In genomic region chr3:87789248-87789647, GRCm38 (mm10) we compare ENCODE assay signal across 15 mouse cellular contexts. TPM values are rescaled to one million over a fixed set of nuclear protein-coding genes. Genes with fewer than 3 reads are reported as not detected.
DNase-seq lines count a peak whose midpoint lies in the region; ATAC-seq lines count a peak whose summit lies in the region.
"Had no signal": no experiment of that assay in that cellular context is flagged by ENCODE, and none has a peak within 500 bp of the region (broad histone marks: within the 10 kb centered on the region; RNA-seq: fewer than 3 reads in every experiment).

No protein-coding gene starts in this region.

- ATAC-seq in kidney, embryonic 15.5 days (replicated peaks; ENCODE audit: low FRiP score): 0 out of 2 replicates have a peak, but pooled peaks have one; percentile 26
- no peak for ATAC-seq in neural tube, embryonic 11.5 days (ENCODE audit: insufficient read depth, low FRiP score, low TSS enrichment)
- no peak; the same call in 1 of the 2 replicates for ATAC-seq in neural tube, embryonic 15.5 days (ENCODE audit: low FRiP score)
- ATAC-seq in embryonic facial prominence, embryonic 12.5 days (ENCODE audit: insufficient number of reproducible peaks, insufficient read depth, low FRiP score, low TSS enrichment): 0 out of 2 replicates have a peak, but pooled peaks have one; percentile 49
- ATAC-seq in neural tube, embryonic 13.5 days (ENCODE audit: low read depth): peak; percentile 47; the same call in 1 of the 2 replicates
- ATAC-seq: forebrain, embryonic 15.5 days had no signal

- no peak overlapping the region for H3K27ac ChIP-seq in kidney, embryonic 15.5 days
- 0 out of 2 replicates have a peak overlapping the region, but pooled peaks have one; percentile 8 for H3K27ac ChIP-seq in neural tube, embryonic 11.5 days (ENCODE audit: low read depth, low read length)
- H3K27ac ChIP-seq in neural tube, embryonic 15.5 days (replicated peaks): no peak overlapping the region
- no peak overlapping the region for H3K27ac ChIP-seq in embryonic facial prominence, embryonic 12.5 days
- peak overlapping the region; percentile 46; the same call in 1 of the 2 replicates for H3K27ac ChIP-seq in neural tube, embryonic 13.5 days (replicated peaks)
- H3K27ac ChIP-seq: forebrain, embryonic 15.5 days had no signal

- H3K4me1 ChIP-seq in kidney, embryonic 15.5 days: peaks cover 22% of the 10 kb centered on the region
- H3K4me1 ChIP-seq in neural tube, embryonic 11.5 days (ENCODE audit: control insufficient read depth, insufficient read depth, low read length): peaks cover 15% of the 10 kb centered on the region
- H3K4me1 ChIP-seq in neural tube, embryonic 15.5 days: 0 out of 2 replicates have a peak, but pooled peaks cover 5% of the 10 kb centered on the region
- H3K4me1 ChIP-seq in embryonic facial prominence, embryonic 12.5 days: peaks cover 19% of the 10 kb centered on the region
- H3K4me1 ChIP-seq in neural tube, embryonic 13.5 days (replicated peaks): peaks cover 22% of the 10 kb centered on the region
- H3K4me1 ChIP-seq: megakaryocyte, embryonic 14.5 days had no signal

- no peaks in the 10 kb centered on the region for H3K9me3 ChIP-seq in kidney, embryonic 15.5 days (replicated peaks)
- H3K9me3 ChIP-seq in neural tube, embryonic 11.5 days (ENCODE audit: control insufficient read depth, low read length): no peaks in the 10 kb centered on the region
- no peaks in the 10 kb centered on the region for H3K9me3 ChIP-seq in neural tube, embryonic 15.5 days (replicated peaks)
- no peaks in the 10 kb centered on the region for H3K9me3 ChIP-seq in embryonic facial prominence, embryonic 12.5 days
- no peaks in the 10 kb centered on the region for H3K9me3 ChIP-seq in neural tube, embryonic 13.5 days
- H3K9me3 ChIP-seq: forebrain, embryonic 15.5 days; megakaryocyte, embryonic 14.5 days had no signal

- DNase-seq in kidney, adult 18-20 months: no peak
- DNase-seq in neural tube, embryonic 11.5 days (ENCODE audit: low spot score): no peak
- no peak for DNase-seq in retina, postnatal 1 day
- DNase-seq: kidney, adult 2 months; lung, postnatal 14 days; spleen, adult 18-20 months; thymus, postnatal 25 days had no signal

- H3K36me3 ChIP-seq in kidney, embryonic 15.5 days: no peaks in the 10 kb centered on the region
- no peaks in the 10 kb centered on the region for H3K36me3 ChIP-seq in neural tube, embryonic 11.5 days (ENCODE audit: control insufficient read depth, insufficient read depth, low read length)
- no peaks in the 10 kb centered on the region for H3K36me3 ChIP-seq in neural tube, embryonic 15.5 days
- H3K36me3 ChIP-seq in embryonic facial prominence, embryonic 12.5 days: no peaks in the 10 kb centered on the region
- H3K36me3 ChIP-seq in neural tube, embryonic 13.5 days: no peaks in the 10 kb centered on the region
- H3K36me3 ChIP-seq: forebrain, embryonic 15.5 days had no signal

- H3K4me2 ChIP-seq in kidney, embryonic 15.5 days: no peak overlapping the region
- no peak overlapping the region for H3K4me2 ChIP-seq in neural tube, embryonic 11.5 days (ENCODE audit: low read depth)
- no peak overlapping the region for H3K4me2 ChIP-seq in neural tube, embryonic 15.5 days
- no peak overlapping the region for H3K4me2 ChIP-seq in embryonic facial prominence, embryonic 12.5 days (replicated peaks)
- H3K4me2 ChIP-seq in neural tube, embryonic 13.5 days: 0 out of 2 replicates have a peak overlapping the region, but pooled peaks have one; percentile 9
- H3K4me2 ChIP-seq: forebrain, embryonic 15.5 days; heart, embryonic 11.5 days had no signal

- peaks cover 37% of the 10 kb centered on the region for H3K27me3 ChIP-seq in kidney, embryonic 15.5 days
- H3K27me3 ChIP-seq in neural tube, embryonic 11.5 days (ENCODE audit: control insufficient read depth, insufficient read depth, low read length): peaks cover 25% of the 10 kb centered on the region
- peaks cover 41% of the 10 kb centered on the region for H3K27me3 ChIP-seq in neural tube, embryonic 15.5 days (replicated peaks)
- peaks cover 41% of the 10 kb centered on the region for H3K27me3 ChIP-seq in embryonic facial prominence, embryonic 12.5 days
- H3K27me3 ChIP-seq in neural tube, embryonic 13.5 days: peaks cover 41% of the 10 kb centered on the region

- H3K4me3 ChIP-seq in kidney, embryonic 15.5 days (replicated peaks): no peak overlapping the region
- no peak overlapping the region for H3K4me3 ChIP-seq in neural tube, embryonic 11.5 days (ENCODE audit: low read depth, low read length)
- no peak overlapping the region for H3K4me3 ChIP-seq in neural tube, embryonic 15.5 days (replicated peaks)
- H3K4me3 ChIP-seq in embryonic facial prominence, embryonic 12.5 days: no peak overlapping the region
- no peak overlapping the region for H3K4me3 ChIP-seq in neural tube, embryonic 13.5 days
- H3K4me3 ChIP-seq: erythroblast, embryonic 14.5 days; forebrain, embryonic 15.5 days had no signal

- WGBS in kidney, embryonic 15.5 days: 60% methylated on average over 1 of the region's 1 CpGs
- WGBS in neural tube, embryonic 11.5 days: 52% methylated on average over 1 of the region's 1 CpGs
- 38% methylated on average over 1 of the region's 1 CpGs for WGBS in neural tube, embryonic 15.5 days
- 60% methylated on average over 1 of the region's 1 CpGs for WGBS in embryonic facial prominence, embryonic 12.5 days
- WGBS in neural tube, embryonic 13.5 days: 60% methylated on average over 1 of the region's 1 CpGs

- H3K9ac ChIP-seq in kidney, embryonic 15.5 days: no peak overlapping the region
- no peak overlapping the region for H3K9ac ChIP-seq in neural tube, embryonic 11.5 days (ENCODE audit: low read length)
- no peak overlapping the region for H3K9ac ChIP-seq in neural tube, embryonic 15.5 days (replicated peaks)
- H3K9ac ChIP-seq in embryonic facial prominence, embryonic 12.5 days: no peak overlapping the region
- H3K9ac ChIP-seq in neural tube, embryonic 13.5 days: no peak overlapping the region
- H3K9ac ChIP-seq: forebrain, embryonic 15.5 days had no signal

RNA-seq across cellular contexts. Expression of gene Ntrk1, which starts 5.7 kb away (rescaled TPM):
- polyA plus RNA-seq in kidney, embryonic 15.5 days (2015; fragmentation: Nextera tagmentation; extraction: Ambion mirVana): 6.1 and 8.4 TPM in 2 replicates
- 18.3 and 20.4 TPM in 2 replicates for polyA plus RNA-seq in neural tube, embryonic 11.5 days (2014; fragmentation: Nextera tagmentation; extraction: Ambion mirVana)
- 41.2 and 50.1 TPM in 2 replicates for polyA plus RNA-seq in neural tube, embryonic 15.5 days (2015; fragmentation: Nextera tagmentation; extraction: Ambion mirVana)
- 40.0 and 51.7 TPM in 2 replicates for polyA plus RNA-seq in embryonic facial prominence, embryonic 12.5 days (2016; fragmentation: Nextera tagmentation; extraction: Ambion mirVana)
- polyA plus RNA-seq in neural tube, embryonic 13.5 days (2015; fragmentation: Nextera tagmentation; extraction: Ambion mirVana): 219 and 314 TPM in 2 replicates
- polyA plus RNA-seq: erythroblast, embryonic 14.5 days had no signal

RNA-seq across cellular contexts. Expression of gene Insrr, which starts 7.5 kb away (rescaled TPM):
- polyA plus RNA-seq in kidney, embryonic 15.5 days (2015; fragmentation: Nextera tagmentation; extraction: Ambion mirVana): 1.2 and 1.5 TPM in 2 replicates
- 0.45 and 0.87 TPM in 2 replicates for polyA plus RNA-seq in neural tube, embryonic 11.5 days (2014; fragmentation: Nextera tagmentation; extraction: Ambion mirVana)
- 1.1 and 2.0 TPM in 2 replicates for polyA plus RNA-seq in neural tube, embryonic 15.5 days (2015; fragmentation: Nextera tagmentation; extraction: Ambion mirVana)
- polyA plus RNA-seq in embryonic facial prominence, embryonic 12.5 days (2016; fragmentation: Nextera tagmentation; extraction: Ambion mirVana): 1.7 and 1.9 TPM in 2 replicates
- 3.4 and 5.4 TPM in 2 replicates for polyA plus RNA-seq in neural tube, embryonic 13.5 days (2015; fragmentation: Nextera tagmentation; extraction: Ambion mirVana)
- polyA plus RNA-seq: erythroblast, embryonic 14.5 days had no signal

RNA-seq across cellular contexts. Expression of gene Pear1, which starts 34.9 kb away (rescaled TPM):
- polyA plus RNA-seq in kidney, embryonic 15.5 days (2015; fragmentation: Nextera tagmentation; extraction: Ambion mirVana): 40.8 and 51.0 TPM in 2 replicates
- polyA plus RNA-seq in neural tube, embryonic 11.5 days (2014; fragmentation: Nextera tagmentation; extraction: Ambion mirVana): 9.2 and 10.2 TPM in 2 replicates
- polyA plus RNA-seq in neural tube, embryonic 15.5 days (2015; fragmentation: Nextera tagmentation; extraction: Ambion mirVana): 9.1 and 13.4 TPM in 2 replicates
- polyA plus RNA-seq in embryonic facial prominence, embryonic 12.5 days (2016; fragmentation: Nextera tagmentation; extraction: Ambion mirVana): 14.4 and 15.1 TPM in 2 replicates
- 13.1 and 13.3 TPM in 2 replicates for polyA plus RNA-seq in neural tube, embryonic 13.5 days (2015; fragmentation: Nextera tagmentation; extraction: Ambion mirVana)

RNA-seq across cellular contexts. Expression of gene Lrrc71, which starts 40.8 kb away (rescaled TPM):
- 0.66 and 0.84 TPM in 2 replicates for polyA plus RNA-seq in kidney, embryonic 15.5 days (2015; fragmentation: Nextera tagmentation; extraction: Ambion mirVana)
- polyA plus RNA-seq in neural tube, embryonic 11.5 days (2014; fragmentation: Nextera tagmentation; extraction: Ambion mirVana): 0.24 and 0.31 TPM in 2 replicates
- 0.44 and 1.0 TPM in 2 replicates for polyA plus RNA-seq in neural tube, embryonic 15.5 days (2015; fragmentation: Nextera tagmentation; extraction: Ambion mirVana)
- polyA plus RNA-seq in embryonic facial prominence, embryonic 12.5 days (2016; fragmentation: Nextera tagmentation; extraction: Ambion mirVana): 0.28 and 0.31 TPM in 2 replicates
- polyA plus RNA-seq in neural tube, embryonic 13.5 days (2015; fragmentation: Nextera tagmentation; extraction: Ambion mirVana): 0.40 and 0.50 TPM in 2 replicates
- polyA plus RNA-seq: erythroblast, embryonic 14.5 days had no signal

RNA-seq across cellular contexts. Expression of gene Sh2d2a, which starts 57.3 kb away (rescaled TPM):
- 0.09 TPM in 1 of 2 replicates, not detected in the other for polyA plus RNA-seq in kidney, embryonic 15.5 days (2015; fragmentation: Nextera tagmentation; extraction: Ambion mirVana)
- polyA plus RNA-seq in neural tube, embryonic 11.5 days (2014; fragmentation: Nextera tagmentation; extraction: Ambion mirVana): not detected in 2 replicates
- 5.0 TPM in 1 of 2 replicates, not detected in the other for polyA plus RNA-seq in neural tube, embryonic 15.5 days (2015; fragmentation: Nextera tagmentation; extraction: Ambion mirVana)
- polyA plus RNA-seq in embryonic facial prominence, embryonic 12.5 days (2016; fragmentation: Nextera tagmentation; extraction: Ambion mirVana): 0.08 TPM in 1 of 2 replicates, not detected in the other
- not detected in 2 replicates for polyA plus RNA-seq in neural tube, embryonic 13.5 days (2015; fragmentation: Nextera tagmentation; extraction: Ambion mirVana)
- polyA plus RNA-seq: forebrain, embryonic 15.5 days had no signal

Comparison
In these comparisons a context has a peak if more than half of its experiments do, and no peak if none do; other contexts are left out.
1. ATAC-seq: peak in kidney, embryonic 15.5 days (single experiment), embryonic facial prominence, embryonic 12.5 days (single experiment) and neural tube, embryonic 13.5 days (single experiment); none in neural tube, embryonic 11.5 days (single experiment) and neural tube, embryonic 15.5 days (single experiment).
2. H3K27ac ChIP-seq: peak in neural tube, embryonic 11.5 days (single experiment) and neural tube, embryonic 13.5 days (single experiment); none in kidney, embryonic 15.5 days (single experiment), neural tube, embryonic 15.5 days (single experiment) and embryonic facial prominence, embryonic 12.5 days (single experiment).